Mouse (Mus musculus) left cerebral cortex, postnatal 10 days (tissue): Measurements from ENCODE around the gene Sec1. TPM values are rescaled to one million over a fixed set of nuclear protein-coding genes. Genes with fewer than 3 reads are reported as not detected.
A peak's percentile ranks its signal among the peaks of the same experiment; 100 is the strongest.
"Not testable (repeated sequence)": the region's sequence is repeated elsewhere in the genome, so short reads cannot be mapped to it uniquely, and the experiment has no call there.

ENCODE experiments used
- DNase-seq, 2 experiments: peaks; one replicate each; pipeline ENCODE4 v3.0.0; 2021 to 2022; ENCODE audit warnings: low spot score in 2 of 2, mixed read lengths in 1 of 2; ENCODE audit errors: extremely low spot score in 1 of 2
- intact Hi-C: fragments of 180-260 bp; cut with DNase I; formaldehyde crosslinking; loops from one replicate; pipeline ENCODE4 v1.15.1; 2025
- total RNA-seq, 2 experiments: library from RNA; stranded (reverse); gene quantifications; 2 replicates each; pipeline ENCODE4 v1.2.3; 2021

The Sec1 gene
- total RNA-seq, 2 experiments from 2014 or later: 0.34 to 0.39 TPM

DNA sequence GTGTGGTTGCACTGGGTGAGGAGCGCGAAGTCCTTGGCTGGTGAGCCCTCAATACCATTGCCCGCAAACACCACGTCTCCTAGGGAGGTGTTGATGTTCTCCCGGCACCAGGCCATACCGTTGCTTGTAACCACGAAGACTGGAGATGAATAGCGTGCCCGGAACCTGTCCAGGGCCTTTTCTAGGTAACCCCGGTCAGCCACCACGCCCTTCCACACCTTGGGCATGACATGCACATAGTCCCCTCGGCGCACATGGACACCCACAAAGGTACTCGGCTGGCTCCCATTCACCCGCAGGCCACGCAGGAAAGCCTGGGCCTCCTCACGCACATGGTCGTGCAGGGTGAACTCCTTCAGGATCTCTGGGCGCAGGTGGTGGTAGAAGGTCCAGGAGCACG lies 43.7 kb downstream of the Sec1 start:
- DNase-seq, intact Hi-C loops: not testable (repeated sequence)

DNA sequence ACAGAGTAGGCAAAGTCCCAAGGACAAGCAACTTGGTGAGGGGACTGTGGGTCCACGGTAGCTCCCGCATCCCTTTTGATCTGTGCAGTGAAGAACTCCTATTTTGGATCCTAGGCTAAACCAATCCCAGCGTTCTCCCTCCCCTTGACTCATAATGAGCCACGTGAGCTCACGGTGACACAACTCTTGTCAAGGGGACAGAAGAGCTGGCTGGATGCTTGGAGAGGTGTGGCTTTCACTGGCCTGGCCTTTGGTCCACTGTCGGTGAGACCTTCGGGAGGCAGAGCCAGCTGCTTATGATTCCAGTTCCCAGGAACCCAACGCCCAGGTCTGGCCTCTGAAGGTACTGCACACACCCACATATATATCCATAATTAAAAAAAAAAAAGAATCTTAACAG lies 44.9 kb downstream of the Sec1 start:
- DNase-seq: no peak
- intact Hi-C loops: no loop called here

DNA sequence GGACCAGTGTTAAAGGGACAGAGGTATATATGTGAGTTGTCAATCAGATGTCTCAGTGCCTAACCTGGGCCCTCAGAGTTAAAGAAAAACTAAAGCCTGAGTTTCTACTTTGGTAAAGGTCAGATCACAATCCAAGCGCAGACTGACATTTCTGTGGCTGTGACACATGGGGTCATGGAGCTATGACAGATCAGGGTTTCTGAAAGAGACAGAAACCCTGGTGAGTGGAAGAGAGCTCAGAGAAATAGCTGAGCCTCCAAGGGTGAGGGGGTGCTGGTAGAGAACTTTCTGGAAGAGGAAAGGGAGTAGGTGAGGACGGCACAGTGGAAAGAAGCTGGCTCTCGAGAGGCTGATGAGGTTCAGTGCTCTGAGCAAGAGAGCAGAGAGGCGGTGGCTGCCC lies 47.5 kb downstream of the Sec1 start:
- no peak for DNase-seq
- intact Hi-C loops: no loop called here

- no peak for DNase-seq
- intact Hi-C loops: no loop called here
Measured at GRCm38 (mm10) chr7:45645591-45645971, 48.6 kb downstream of the Sec1 start.

GRCm38 (mm10) chr7:45644872-45645590 lies 49.2 kb downstream of the Sec1 start:
- no peak for DNase-seq
- intact Hi-C loops: loop anchor here (5.0 kb wide), 1 partner anchor 37 kb away; the partner anchor contains the start of gene Ntn5

DNA sequence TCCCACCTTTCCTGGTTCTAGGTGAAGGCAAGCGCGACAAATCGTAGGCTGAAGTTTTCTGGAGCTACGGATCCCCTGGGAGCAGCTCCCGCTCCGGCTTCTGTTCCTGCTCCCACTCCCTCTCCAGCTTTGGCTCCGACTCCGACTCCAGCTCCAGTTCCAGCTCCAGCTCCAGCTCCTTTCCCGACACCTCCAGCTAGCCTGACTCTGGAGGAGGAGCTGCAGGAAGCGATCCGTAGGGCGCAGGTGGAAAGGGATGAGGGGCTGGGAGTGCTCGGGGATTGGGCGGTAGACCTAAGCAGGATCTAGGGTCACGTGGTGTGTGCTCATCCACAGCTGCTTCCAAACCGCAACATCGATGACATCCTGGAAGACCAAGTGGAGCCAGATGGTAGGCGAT lies 50.0 kb downstream of the Sec1 start:
- intact Hi-C loops: loop anchor here (5.0 kb wide), 1 partner anchor 38 kb away; the partner anchor contains the start of gene Ntn5

DNA sequence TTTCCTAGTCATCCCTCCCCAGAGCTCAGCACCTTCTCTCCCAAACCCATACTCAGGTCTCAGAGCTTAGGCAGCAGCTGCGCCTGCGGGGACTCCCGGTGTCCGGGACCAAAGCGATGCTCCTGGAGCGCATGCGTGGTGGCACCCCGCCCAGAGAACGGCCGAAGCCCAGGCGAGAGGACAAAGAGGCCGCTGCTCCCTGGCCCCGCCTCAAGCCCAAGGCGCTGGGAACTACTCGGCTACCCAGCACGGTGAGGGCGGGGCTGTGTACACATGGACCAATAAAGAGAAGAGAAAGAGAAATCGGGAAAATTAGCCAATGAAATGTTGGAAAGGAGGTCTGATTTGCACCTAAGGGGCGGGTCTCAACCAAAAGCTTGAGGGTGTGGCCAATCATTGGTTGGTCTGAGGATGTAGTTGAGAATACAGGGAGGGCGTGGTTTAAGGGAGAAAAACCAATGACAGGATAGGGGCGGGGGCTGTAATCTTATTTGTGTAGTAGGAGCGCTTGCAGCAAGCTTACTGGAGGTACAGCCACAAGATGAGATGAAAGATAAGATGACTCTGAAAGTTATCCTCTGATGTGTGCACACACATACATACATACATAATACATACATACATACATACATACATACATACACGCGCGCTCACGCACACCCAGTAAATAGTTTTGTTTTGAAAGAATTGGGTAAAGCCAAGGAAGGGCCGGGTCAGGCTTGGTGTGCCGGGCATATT lies 50.6 kb downstream of the Sec1 start:
- peak; percentile 90 to 96 for DNase-seq
- intact Hi-C loops: loop anchor here (5.0 kb wide), 1 partner anchor 39 kb away; the partner anchor contains the start of gene Ntn5

More for the DNA sequence above, 50.0 kb downstream of the Sec1 start:
- peak; percentile 35 to 74 for DNase-seq

- DNase-seq: no peak
- intact Hi-C loops: loop anchor here (5.0 kb wide), 1 partner anchor 40 kb away; the partner anchor contains the start of gene Ntn5
Measured at GRCm38 (mm10) chr7:45642503-45643255, 51.5 kb downstream of the Sec1 start.

- DNase-seq: no peak
Measured at GRCm38 (mm10) chr7:45642083-45642482, 52.1 kb downstream of the Sec1 start.

DNA sequence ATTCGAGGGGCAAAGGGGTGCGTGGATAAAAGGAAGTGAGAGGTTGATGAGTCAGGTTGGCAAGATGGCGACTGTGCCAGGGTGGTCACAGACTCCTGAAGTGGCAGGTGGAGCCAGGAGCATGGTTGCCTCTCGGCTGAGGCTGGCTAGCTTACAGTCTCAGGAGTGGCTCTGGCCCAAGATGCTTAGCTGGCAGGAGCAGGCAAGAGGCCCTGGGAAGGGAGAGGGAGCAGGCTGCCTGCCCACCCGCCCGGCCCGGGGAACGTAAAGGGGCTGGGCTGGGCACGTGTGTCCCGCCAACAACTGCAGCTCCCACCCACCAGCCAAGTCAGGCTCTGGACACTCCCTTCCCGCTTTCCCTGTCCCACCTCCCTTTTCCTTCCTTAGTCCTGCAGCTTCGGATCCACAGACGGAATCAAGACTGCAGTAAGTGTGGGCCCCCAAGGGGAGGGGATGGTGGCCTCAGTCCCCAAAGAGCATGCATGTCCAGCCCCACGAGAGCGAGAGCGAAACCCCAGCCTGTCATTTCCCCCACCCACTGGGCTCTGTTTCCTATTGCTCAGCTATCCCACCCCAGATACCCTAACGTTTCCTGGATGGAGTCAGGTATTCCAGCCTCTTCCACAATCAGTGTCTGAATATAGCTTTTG lies 52.7 kb downstream of the Sec1 start:
- DNase-seq: no peak
- intact Hi-C loops: loop anchor here (5.0 kb wide), 1 partner anchor 41 kb away; the partner anchor contains the start of gene Ntn5

More at GRCm38 (mm10) chr7:45642083-45642482, 52.1 kb downstream of the Sec1 start:
- intact Hi-C loops: loop anchor here (5.0 kb wide), 1 partner anchor 40 kb away; the partner anchor contains the start of gene Ntn5

- intact Hi-C loops: loop anchor here (5.0 kb wide), 1 partner anchor 42 kb away; the partner anchor contains the start of gene Ntn5
- DNase-seq: no peak
Measured at GRCm38 (mm10) chr7:45640191-45640957, 53.8 kb downstream of the Sec1 start.

DNA sequence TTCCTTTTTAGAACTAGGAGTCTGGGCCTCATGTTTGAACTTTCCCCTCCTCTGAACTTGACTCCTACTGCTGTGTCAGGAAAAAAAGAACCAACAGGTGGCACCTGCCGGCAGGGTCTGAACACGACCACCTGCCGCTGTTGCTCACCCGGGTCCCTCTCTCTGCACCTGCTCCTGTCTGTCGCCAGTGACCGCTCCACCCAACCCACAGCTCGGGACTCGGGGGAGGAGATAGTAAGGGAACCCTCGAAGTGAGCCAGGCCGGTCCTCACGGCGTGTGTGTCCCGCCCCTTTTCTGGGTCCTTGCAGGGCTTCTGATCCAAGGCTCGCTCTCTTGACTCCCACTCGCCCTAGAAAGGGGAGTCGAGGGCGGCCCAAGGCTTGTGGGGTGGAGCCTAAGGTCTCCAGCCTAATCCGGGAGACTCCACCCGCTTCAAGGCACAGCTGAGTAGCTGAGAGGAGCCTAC lies 54.6 kb downstream of the Sec1 start, which contains the start of gene Mamstr:
TSS of gene Mamstr (plus strand) at position 417 of the 467 bp plus-strand sequence.
- no peak for DNase-seq
- intact Hi-C loops: loop anchor here (5.0 kb wide), 1 partner anchor 43 kb away; the partner anchor contains the start of gene Ntn5

DNA sequence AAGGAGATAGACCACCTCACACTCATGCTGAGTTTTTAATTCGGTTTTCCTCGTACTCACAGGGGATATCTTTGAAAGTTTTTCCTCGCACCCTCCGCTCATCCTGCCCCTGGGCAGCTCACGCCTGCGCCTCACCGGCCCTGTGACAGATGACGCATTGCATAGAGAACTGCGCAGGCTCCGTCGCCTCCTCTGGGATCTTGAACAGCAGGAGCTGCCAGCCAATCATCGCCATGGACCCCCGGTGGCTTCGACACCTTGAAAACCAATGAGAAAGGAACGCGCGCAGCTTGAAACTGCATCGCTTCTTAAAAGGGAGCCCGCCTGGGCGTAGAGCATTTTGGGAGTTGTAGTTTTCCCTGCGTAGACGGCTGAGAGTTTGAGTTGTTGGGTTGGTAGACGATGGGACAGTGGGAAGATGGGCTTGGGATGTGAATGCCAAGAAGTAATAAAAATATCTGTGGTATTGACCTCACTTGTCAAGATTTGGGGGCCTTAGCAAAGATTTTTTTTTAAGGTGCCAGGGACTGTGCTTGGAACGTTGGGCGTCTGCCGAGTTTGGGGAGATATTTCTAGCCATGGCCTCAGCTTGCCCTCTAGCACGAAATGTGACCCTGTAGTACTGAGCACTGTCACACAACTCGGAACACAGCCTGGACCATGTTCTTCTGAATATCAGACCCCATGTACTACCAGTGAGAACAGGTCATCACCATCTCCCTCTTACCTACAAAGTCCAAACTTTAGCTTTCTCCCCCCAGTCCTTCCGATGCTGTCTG lies 55.4 kb downstream of the Sec1 start:
- intact Hi-C loops: no loop called here
- peak; percentile 96 to 97 for DNase-seq

GRCm38 (mm10) chr7:45637710-45638109 lies 56.5 kb downstream of the Sec1 start:
- intact Hi-C loops: no loop called here
- no peak for DNase-seq

DNA sequence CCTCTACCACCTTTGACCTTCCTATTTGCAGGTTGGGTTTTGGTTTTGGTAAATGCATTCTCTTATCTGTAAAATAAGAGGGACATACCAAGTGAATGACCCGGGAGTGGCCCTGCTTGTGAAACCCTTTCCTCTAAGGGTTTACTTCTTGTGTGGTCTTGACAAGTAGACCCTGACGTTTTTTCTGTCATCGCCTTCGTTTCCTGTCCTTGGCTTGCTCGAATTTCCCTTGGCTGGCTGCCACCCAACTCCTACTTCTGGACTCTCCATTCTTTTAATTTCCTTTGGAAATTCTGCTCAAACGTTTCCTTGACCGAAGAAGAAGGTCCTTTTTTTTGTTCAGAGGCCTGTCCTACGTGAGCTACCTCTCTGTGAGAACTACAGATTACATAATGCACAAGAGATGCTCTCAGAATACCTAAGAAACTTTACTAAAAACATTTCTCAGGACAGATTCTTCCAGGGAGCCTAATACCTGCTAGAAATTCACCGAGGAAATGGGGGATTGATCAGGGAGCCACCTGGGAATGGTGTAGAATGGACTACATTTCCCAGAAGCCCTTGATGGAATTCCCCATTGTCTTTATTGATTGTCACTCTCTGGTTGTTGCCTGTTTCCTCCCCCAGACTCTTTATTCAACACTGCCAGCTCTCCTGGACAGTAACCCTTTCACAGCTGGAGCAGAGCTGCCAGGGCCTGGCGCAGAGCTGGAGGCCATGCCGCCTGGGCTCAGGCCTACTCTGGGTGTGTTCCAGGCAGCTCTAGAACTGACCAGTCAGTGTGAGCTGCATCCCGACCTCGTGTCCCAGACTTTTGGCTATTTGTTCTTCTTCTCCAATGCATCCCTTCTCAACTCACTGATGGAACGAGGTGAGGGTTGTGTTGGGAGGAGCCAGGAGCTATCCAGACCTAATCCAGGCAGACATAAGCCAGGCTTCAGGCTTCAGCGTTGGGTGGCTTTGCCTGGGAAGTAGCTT lies 58.2 kb downstream of the Sec1 start:
- peak in 1 of 2 experiments; percentile 73 for DNase-seq
- intact Hi-C loops: no loop called here
